Comparison of ENCODE assay signal across 41 mouse cellular contexts in genomic region chr17:34381876-34382275, GRCm38 (mm10). TPM values are rescaled to one million over a fixed set of nuclear protein-coding genes. Genes with fewer than 3 reads are reported as not detected.
"Had no signal": no experiment of that assay in that cellular context is flagged by ENCODE, and none has a peak within 500 bp of the region (broad histone marks: within the 10 kb centered on the region; RNA-seq: fewer than 3 reads in every experiment).

No protein-coding gene starts in this region.

- H3K4me3 ChIP-seq: heart, adult 2 months; heart, embryonic 12.5 days; hindbrain, embryonic 10.5 days; hindbrain, embryonic 12.5 days; intestine, embryonic 15.5 days; layer of hippocampus, adult 2 months; limb, embryonic 13.5 days; limb, embryonic 15.5 days; liver, embryonic 12.5 days had no signal

- H3K27me3 ChIP-seq: hindbrain, embryonic 12.5 days; intestine, embryonic 15.5 days; limb, embryonic 13.5 days; limb, embryonic 15.5 days had no signal

- H3K4me1 ChIP-seq: heart, embryonic 12.5 days; hindbrain, embryonic 10.5 days; hindbrain, embryonic 12.5 days; intestine, embryonic 15.5 days; limb, embryonic 13.5 days; limb, embryonic 15.5 days; liver, embryonic 12.5 days had no signal

- H3K36me3 ChIP-seq: heart, embryonic 12.5 days; hindbrain, embryonic 10.5 days; hindbrain, embryonic 12.5 days; intestine, embryonic 15.5 days; limb, embryonic 13.5 days; limb, embryonic 15.5 days; liver, embryonic 12.5 days had no signal

- H3K4me2 ChIP-seq: heart, embryonic 12.5 days; hindbrain, embryonic 12.5 days; hindbrain, embryonic 14.5 days; intestine, embryonic 15.5 days; limb, embryonic 13.5 days; limb, embryonic 15.5 days; liver, embryonic 12.5 days had no signal

- H3K9ac ChIP-seq: heart, embryonic 12.5 days; hindbrain, embryonic 12.5 days; hindbrain, embryonic 14.5 days; intestine, embryonic 15.5 days; limb, embryonic 13.5 days; limb, embryonic 15.5 days; liver, embryonic 12.5 days; liver, embryonic 14.5 days had no signal

- H3K27ac ChIP-seq: heart, adult 2 months; hindbrain, embryonic 10.5 days; hindbrain, embryonic 12.5 days; hindbrain, embryonic 14.5 days; intestine, embryonic 15.5 days; layer of hippocampus, adult 2 months; limb, embryonic 13.5 days; limb, embryonic 15.5 days; liver, embryonic 12.5 days; liver, embryonic 14.5 days had no signal

- ATAC-seq: hindbrain, embryonic 16.5 days; inflammation-experienced regulatory T-cells, adult 6 months; intestine, embryonic 15.5 days; intestine, postnatal 0 days; liver, embryonic 12.5 days had no signal

- H3K9me3 ChIP-seq: heart, embryonic 12.5 days; hindbrain, embryonic 10.5 days; hindbrain, embryonic 12.5 days; intestine, embryonic 15.5 days; limb, embryonic 13.5 days; limb, embryonic 15.5 days; liver, embryonic 12.5 days had no signal

- DNase-seq: gastrocnemius, postnatal 10 days; gastrocnemius, postnatal 25 days; heart, adult 2 months; heart, postnatal 10 days; heart, postnatal 4 days; kidney, adult 18-20 months; kidney, adult 8-10 months; kidney, postnatal 10 days; kidney, postnatal 25 days; kidney, postnatal 4 days; left cerebral cortex, postnatal 4 days; lung, adult 18-20 months had no signal

RNA-seq across cellular contexts. Expression of gene Btnl1, which starts 4.9 kb away (rescaled TPM):
- total RNA-seq: gastrocnemius, postnatal 10 days; gastrocnemius, postnatal 25 days; gastrocnemius, postnatal 4 days; granulocyte monocyte progenitor cell, adult 5-6 weeks; heart, adult 2 months; heart, postnatal 10 days; heart, postnatal 25 days; heart, postnatal 4 days; layer of hippocampus, adult 2 months; layer of hippocampus, postnatal 10 days; layer of hippocampus, postnatal 25 days; left cerebral cortex, adult 18-20 months; left cerebral cortex, adult 8-10 months; left cerebral cortex, postnatal 10 days; left cerebral cortex, postnatal 25 days; left cerebral cortex, postnatal 4 days; liver, adult 2 months had no signal
- polyA plus RNA-seq: heart, adult 2 months; heart, embryonic 12.5 days; heart, embryonic 14.5 days; hindbrain, embryonic 10.5 days; hindbrain, embryonic 12.5 days; hindbrain, embryonic 14.5 days; hindbrain, embryonic 16.5 days; inflammation-experienced regulatory T-cells, adult 6 months; kidney, embryonic 14.5 days; kidney, embryonic 16.5 days; limb, embryonic 11.5 days; limb, embryonic 13.5 days; limb, embryonic 15.5 days; liver, adult 2 months; liver, embryonic 12.5 days; liver, embryonic 14.5 days had no signal

RNA-seq across cellular contexts. Expression of gene BC051142, which starts 16.7 kb away (rescaled TPM):
- total RNA-seq: gastrocnemius, postnatal 25 days; heart, adult 2 months; heart, postnatal 10 days; heart, postnatal 4 days; liver, adult 2 months had no signal
- polyA plus RNA-seq: heart, embryonic 12.5 days; heart, embryonic 14.5 days; heart, embryonic 16.5 days had no signal

RNA-seq across cellular contexts. Expression of gene Btnl2, which starts 27.3 kb away (rescaled TPM):
- total RNA-seq: granulocyte monocyte progenitor cell, adult 5-6 weeks had no signal
- polyA plus RNA-seq: heart, embryonic 14.5 days; hindbrain, embryonic 10.5 days; hindbrain, embryonic 12.5 days; hindbrain, embryonic 14.5 days; hindbrain, embryonic 16.5 days; inflammation-experienced regulatory T-cells, adult 6 months; kidney, embryonic 16.5 days; limb, embryonic 11.5 days; liver, adult 2 months had no signal

RNA-seq across cellular contexts. Expression of gene H2-Eb2, which starts 56.4 kb away (rescaled TPM):
- total RNA-seq: gastrocnemius, postnatal 10 days; gastrocnemius, postnatal 25 days; gastrocnemius, postnatal 4 days; granulocyte monocyte progenitor cell, adult 5-6 weeks; heart, adult 2 months; heart, postnatal 10 days; heart, postnatal 25 days; heart, postnatal 4 days; layer of hippocampus, adult 2 months; layer of hippocampus, postnatal 10 days; layer of hippocampus, postnatal 25 days; left cerebral cortex, adult 18-20 months; left cerebral cortex, adult 8-10 months; left cerebral cortex, postnatal 10 days; left cerebral cortex, postnatal 25 days; left cerebral cortex, postnatal 4 days had no signal
- polyA plus RNA-seq: heart, embryonic 12.5 days; heart, embryonic 14.5 days; hindbrain, embryonic 10.5 days; intestine, embryonic 15.5 days; intestine, postnatal 0 days; limb, embryonic 13.5 days; limb, embryonic 15.5 days; liver, embryonic 12.5 days; liver, embryonic 14.5 days; liver, embryonic 16.5 days had no signal
